Mouse (Mus musculus) right cerebral cortex, postnatal 36 days (tissue): ENCODE measurements at regions not wholly inside any gene's neighbourhood (a gene's known extent, or its start where the extent isn't known, plus 50 kb on each side); places are given as distances from the start of the nearest gene placed in this dataset.

ENCODE experiments used
- DNase-seq, 2 experiments: peaks; one replicate each; pipeline ENCODE4 v3.0.0; 2022; ENCODE audit warnings: low spot score in 2 of 2, mixed read lengths in 1 of 2

- DNase-seq, result no peak
These were observed 97.7 kb upstream of the Spred1 start for GRCm38 (mm10) chr2:117023436-117023835.

GRCm38 (mm10) chr2:117027071-117027470, 94.1 kb upstream of the Spred1 start:
- no peak for DNase-seq

DNA sequence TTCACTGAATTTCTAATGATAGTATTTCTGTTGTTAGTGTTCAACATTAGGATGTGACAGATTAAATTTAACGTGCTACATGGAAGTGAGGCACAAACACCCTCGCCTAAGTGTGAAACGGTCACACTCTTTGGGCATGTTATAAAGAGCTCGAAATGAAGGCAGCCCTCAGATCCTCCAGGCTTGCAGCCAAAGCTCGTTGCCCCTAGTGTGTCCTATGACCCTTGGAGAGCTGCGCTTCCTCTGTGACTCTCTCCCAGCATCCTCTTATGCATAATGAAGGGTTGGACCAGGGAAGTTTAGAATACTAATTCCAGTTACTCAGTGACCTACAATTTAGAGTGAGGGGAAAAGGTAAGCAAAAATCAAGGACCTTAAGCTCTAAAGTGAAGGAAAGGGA, 92.4 kb upstream of the Spred1 start:
- no peak for DNase-seq

GRCm38 (mm10) chr2:117036197-117036872, 84.8 kb upstream of the Spred1 start:
- DNase-seq, result no peak

GRCm38 (mm10) chr2:117040211-117040610, 81.0 kb upstream of the Spred1 start:
- no peak for DNase-seq

DNA sequence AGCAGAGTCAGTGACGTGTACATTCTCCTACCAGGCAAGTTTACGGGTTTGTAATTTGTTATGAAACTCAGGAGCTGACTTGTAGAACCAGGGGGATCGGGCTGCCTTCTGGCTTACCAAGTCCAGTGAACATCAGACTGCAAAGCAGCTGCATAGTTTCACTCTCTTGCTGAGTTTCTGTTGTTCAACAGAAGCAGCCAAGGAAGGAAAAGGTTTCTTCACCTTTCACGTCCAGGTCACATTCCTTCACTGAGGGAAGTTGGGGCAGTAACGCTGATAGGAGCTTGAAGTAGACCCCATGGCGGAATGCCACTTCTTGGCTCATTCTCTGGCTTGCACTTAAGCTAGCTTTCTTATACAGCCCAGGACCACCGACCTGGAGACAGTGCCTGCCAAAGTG, 77.3 kb upstream of the Spred1 start:
- DNase-seq, result no peak

- DNase-seq, result no peak
These were observed 72.9 kb upstream of the Spred1 start for GRCm38 (mm10) chr2:117048290-117048730.

- DNase-seq, result no peak
These were observed 71.1 kb upstream of the Spred1 start for GRCm38 (mm10) chr2:117050061-117050460.

- DNase-seq, result no peak
These were observed 57.0 kb upstream of the Spred1 start for GRCm38 (mm10) chr2:117064126-117064525.

GRCm38 (mm10) chr2:117070348-117070747, 50.8 kb upstream of the Spred1 start:
- no peak for DNase-seq

- no peak for DNase-seq
These were observed 50.1 kb upstream of the Spred1 start for GRCm38 (mm10) chr2:117071098-117071497.
